Mouse (Mus musculus) spleen, adult 10 weeks (tissue): ENCODE data around the gene Srp54c. TPM values are rescaled to one million over a fixed set of nuclear protein-coding genes. Genes with fewer than 3 reads are reported as not detected.

Experiments
- polyA plus RNA-seq: library from polyadenylated mRNA; stranded (reverse); fragments of 350-450 nt; fragmentation: Illumina TruSeq; extraction: RNeasy Lipid Tissue Mini Kit (QIAGEN cat#74804); gene quantifications from one replicate; pipeline ENCODE4 v1.2.3, GENCODE M21; 2015; ENCODE audit warnings: low replicate concordance; ENCODE audit not compliant: insufficient read depth

Gene Srp54c
- 88.2 TPM for polyA plus RNA-seq

GRCm38 (mm10) chr12:55229626-55230519 lies at the start of gene Srp54c:
Srp54c (plus strand) TSS chr12:55230168.

GRCm38 (mm10) chr12:55199306-55199705 lies 30.7 kb upstream of the Srp54c start, which contains the start of gene 1700047I17Rik2:
1700047I17Rik2 (plus strand) TSS chr12:55199592.

GRCm38 (mm10) chr12:55299336-55299735 lies 69.4 kb downstream of the Srp54c start, which contains the start of gene 1110008L16Rik:
1110008L16Rik (plus strand) TSS chr12:55299577.

GRCm38 (mm10) chr12:55302485-55303441 lies 72.8 kb downstream of the Srp54c start, which contains the start of gene Ppp2r3c:
Ppp2r3c (minus strand) TSS chr12:55302998.

Other genes with a start within 250 kb of the Srp54c start
- gene Gm20403, start 243.6 kb upstream of the Srp54c start, polyA plus RNA-seq = not detected
- 126 TPM for gene Baz1a, start 215.8 kb upstream of the Srp54c start, polyA plus RNA-seq
- gene 2700097O09Rik, start 150.1 kb upstream of the Srp54c start, polyA plus RNA-seq = 25.8 TPM
- 164 TPM for gene Srp54a, start 149.9 kb upstream of the Srp54c start, polyA plus RNA-seq
- gene Fam177a, start 105.7 kb upstream of the Srp54c start, polyA plus RNA-seq = not detected
- 8.9 TPM for gene Srp54b, start 75.1 kb upstream of the Srp54c start, polyA plus RNA-seq
- gene 1700047I17Rik2, start 30.6 kb upstream of the Srp54c start, polyA plus RNA-seq = 24.7 TPM
- gene 1110008L16Rik, start 69.4 kb downstream of the Srp54c start, polyA plus RNA-seq = 10.6 TPM
- gene Ppp2r3c, start 72.8 kb downstream of the Srp54c start, polyA plus RNA-seq = 21.0 TPM
- 275 TPM for gene Psma6, start 154.1 kb downstream of the Srp54c start, polyA plus RNA-seq